Mouse (Mus musculus) kidney, adult 11 months (tissue): Measurements from ENCODE around the gene Map2k4.

Experiments used
- DNase-seq: peaks from one replicate; pipeline ENCODE4 v3.0.0; 2022

Map2k4 gene

DNA sequence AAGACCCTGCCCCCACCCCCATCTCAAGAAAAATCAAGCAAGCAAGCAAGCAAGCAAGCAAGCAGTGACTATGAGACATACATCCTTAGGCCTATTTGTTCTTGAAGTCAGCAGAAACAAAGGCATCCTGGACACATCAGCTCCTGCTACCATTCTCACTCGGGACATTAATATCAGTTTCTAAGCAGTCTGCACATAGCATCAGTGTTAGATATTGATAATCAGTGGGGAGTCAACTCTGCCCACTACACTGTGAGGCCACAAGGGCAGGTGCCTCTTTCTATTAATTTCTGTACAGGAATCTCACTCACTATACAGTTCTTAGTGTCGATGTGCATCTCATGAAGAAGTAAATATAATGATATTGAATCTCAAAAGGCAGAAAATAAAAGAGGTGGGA lies 14.6 kb downstream of the Map2k4 start:
- DNase-seq, result no peak

DNA sequence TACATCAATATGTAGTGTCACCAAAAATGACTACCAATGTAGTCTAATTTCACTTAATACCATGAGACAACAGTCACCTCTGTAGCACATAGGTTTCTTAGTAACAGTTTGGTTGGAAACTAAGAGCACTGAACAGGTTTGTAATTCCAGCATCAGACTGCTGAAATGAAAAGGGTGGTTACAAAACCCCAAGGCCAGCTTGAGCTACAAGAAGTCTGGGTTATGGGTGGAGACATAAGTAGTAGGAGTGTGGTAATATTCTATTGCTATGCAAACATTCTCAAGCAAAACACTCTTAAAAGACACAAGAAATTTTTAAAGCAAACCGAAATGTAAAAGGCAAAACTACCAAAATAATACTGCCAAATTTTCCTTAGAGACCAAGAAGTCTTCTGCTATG lies 16.6 kb downstream of the Map2k4 start:
- DNase-seq, result no peak

DNA sequence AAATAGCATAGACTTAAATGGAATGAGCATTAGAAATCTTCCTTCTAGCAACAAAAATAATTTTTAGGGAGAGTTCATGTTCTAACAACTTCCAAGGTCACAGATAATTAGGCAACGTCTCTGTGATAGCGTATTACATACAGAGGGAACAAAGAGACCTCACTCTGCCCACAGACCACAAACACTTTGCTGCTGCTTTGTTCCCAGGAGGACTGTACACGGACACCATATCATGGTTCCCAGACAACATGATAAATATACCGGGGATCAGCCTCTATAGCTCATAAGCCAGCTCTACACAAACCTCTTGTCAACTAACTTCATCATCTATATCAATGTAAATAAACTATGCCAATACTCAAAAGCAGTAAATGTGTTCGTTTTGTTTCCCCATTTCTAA lies 18.1 kb downstream of the Map2k4 start:
- no peak for DNase-seq

DNA sequence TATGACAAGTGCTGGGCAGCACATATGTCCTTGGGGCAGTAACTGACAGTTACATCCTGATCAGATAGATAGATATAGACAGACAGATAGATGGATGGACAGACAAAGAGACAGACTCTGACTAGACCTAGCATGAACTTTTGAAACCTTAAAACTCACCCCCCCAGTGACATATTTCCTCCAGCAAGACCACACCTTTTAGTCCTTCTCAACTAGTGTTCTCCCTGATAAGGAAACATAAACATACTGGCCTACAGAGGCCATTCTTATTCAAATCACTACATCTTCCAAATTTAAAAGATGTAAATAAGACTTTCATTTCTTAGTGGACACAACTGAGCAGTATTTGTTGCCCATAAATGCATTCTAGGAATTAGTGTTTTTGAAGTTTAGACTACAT lies 19.7 kb downstream of the Map2k4 start:
- no peak for DNase-seq

DNA sequence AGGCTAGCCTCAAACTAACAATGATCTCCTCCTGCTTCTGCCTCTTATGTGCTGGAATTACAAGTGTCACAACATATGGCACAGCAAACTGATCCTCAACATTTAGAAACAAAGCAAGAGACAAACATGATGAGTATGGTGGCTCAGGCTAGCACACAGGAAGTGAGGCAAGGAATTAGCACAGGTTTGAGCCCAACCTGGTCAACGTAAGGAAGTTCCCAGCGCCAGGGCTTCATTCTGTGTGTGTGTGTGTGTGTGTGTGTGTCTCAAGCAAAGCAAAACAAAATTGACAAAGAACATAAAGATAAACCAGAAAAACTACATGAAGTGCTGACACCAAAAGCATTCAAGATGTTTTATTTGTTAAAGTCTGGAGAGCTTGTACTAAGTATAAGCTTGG lies 27.2 kb downstream of the Map2k4 start:
- DNase-seq, result no peak

DNA sequence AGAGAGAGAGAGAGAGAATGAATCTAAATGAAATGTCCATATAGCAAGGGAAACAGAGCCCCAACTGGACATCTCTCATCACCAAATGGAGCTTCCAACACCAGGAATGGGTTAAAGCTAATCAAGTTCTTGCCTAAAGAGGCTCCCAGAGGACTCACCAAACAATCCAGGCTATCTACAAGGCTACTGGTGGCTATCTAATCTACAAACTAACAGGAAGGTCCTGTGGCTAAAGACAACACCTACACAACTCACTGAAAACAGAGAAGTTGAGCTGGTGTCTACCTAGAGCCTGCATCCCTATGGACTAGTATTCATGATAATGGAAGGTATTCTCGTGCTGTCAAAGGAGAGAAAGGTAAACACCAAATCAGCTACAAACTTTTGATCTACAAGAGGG lies 28.7 kb downstream of the Map2k4 start:
- no peak for DNase-seq

DNA sequence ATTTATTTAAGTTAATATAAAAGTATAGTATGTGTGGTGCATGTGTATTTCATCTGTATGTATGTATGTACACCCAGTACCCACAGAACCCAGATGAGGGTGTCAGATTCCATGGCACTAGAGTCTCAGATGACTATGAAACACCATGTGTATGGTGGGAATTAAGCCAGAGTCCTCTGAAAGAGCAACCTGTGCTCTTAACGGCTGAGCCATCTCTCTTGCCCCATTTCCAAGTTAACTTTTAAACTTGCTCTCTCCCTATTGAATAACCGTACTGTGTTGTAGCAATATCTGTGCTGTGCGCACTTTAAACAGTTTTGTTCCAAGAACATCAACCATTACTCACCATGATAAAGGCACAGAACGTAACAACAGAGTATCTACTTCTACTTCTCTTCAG lies 33.9 kb downstream of the Map2k4 start:
- peak; percentile 11 for DNase-seq

DNA sequence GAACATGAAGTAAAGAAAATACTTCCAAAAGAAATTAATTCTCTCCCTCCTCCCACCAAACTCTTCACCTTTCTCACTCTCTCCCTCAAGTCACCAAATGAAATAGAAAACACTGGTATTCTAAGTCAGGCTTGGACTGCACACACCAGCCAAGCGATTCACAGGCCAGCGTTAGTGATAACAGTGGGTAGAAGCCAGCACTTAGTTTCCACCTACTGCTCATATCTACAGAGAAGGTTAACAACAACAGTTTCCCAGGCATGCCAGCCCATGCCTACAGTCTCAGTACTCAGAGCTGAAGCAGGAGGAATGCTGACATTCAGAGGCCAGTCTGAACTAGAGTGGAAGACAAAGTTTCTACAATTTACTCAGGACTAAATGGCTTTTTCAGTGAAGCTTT lies 34.5 kb downstream of the Map2k4 start:
- DNase-seq, result no peak

DNA sequence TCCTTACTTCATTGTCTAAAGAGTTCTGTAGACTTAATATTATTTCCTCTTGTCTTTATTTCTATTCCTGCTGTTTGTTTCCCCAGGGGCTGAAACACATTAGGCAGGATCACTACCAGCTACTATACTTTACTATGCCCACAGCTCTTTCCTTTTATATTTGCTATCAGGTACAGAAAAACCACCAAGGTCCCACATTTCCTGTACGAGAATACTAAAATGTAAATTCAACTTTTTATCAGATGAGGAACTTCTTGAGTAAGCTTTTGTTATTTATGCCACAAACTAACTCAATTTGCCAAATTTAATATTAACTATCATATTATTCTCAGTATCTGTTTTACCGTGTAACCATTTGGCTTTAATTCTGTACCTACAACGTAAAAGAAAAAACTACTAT lies 37.6 kb downstream of the Map2k4 start:
- DNase-seq, result no peak

DNA sequence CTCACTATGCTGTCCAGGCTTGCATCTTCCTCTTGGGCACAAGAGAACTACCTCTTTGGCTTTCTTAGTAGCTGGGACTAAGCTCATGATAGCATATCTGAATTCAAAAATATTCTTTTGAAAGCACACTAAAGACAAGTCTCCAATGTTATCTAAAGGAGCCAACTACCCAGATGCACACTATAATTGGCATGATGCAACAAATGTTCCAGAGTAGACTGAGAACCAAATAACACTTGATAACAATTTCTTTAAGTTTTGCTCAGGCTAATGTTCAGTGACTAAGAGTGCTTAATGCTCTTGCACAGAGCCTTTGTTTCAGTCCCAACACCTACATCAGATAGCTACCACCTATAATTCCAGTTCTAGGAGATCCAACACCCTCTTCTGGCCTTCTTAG lies 40.7 kb downstream of the Map2k4 start:
- DNase-seq, result no peak

DNA sequence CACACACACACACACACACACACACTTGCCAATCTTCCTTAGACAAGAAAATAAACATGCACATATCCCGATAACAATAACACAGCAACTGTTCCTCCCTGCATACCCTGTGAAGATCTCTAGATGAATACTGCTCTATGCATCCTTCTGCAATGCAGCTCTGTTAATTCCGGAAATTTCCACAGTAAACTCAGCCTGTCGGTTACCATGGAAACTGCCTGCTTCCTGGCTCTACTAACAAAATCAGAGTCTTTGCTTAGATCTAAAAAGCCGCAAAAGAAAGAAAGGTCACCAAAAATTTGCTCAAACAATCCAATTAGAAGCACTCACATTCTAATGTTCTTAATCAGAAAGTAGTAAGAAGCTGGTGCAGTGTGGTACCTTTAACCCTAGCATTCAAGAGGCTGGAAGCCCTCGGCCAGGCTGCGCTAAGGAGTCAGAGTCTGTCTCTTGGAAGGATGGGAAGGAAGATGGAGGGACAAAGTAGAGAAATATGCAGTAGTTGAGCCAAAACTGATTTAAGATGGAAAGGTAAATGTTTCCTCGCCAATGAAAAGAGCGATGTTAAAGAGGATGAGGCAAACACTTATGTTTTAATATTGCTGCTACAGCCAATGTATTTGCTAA lies 42.3 kb downstream of the Map2k4 start:
- DNase-seq, result no peak

DNA sequence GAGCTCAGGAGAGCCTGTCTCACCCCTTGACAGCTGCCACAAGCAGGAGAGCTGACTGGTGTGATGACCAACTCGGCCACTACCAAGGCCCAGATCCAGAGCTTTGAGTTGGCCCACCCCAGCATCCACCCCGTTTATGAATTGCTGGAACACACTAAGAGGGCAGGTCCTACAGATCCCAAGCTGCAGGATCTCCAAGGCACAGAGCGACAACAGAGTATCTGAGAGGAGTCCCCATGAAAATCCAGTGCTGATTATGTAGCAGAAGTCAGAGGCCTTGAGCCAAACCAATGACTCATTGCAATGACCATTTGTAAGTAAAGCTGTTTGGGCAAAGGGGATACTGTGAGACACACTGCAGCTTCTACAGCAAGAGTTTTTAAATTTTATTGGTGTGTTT lies 44.2 kb downstream of the Map2k4 start:
- DNase-seq, result no peak

DNA sequence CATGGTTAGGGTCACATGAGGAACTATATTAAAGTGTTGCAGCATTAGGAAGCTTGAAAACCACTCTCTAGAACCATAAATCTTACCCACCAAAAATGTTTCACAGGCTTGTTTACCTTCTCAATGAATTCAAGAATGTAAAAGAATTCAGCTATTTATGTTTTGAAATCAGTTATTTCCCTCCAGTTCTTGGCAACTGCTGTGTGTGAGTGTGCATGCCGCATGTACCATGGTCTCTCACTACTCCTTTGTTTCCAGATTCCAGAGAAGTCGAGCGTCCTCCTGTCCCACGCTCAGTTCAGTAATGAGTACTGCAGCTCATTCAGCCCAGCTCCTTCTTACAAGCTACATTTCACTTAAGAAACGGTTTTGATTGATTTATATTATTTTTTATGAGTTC lies 47.3 kb downstream of the Map2k4 start:
- no peak for DNase-seq

DNA sequence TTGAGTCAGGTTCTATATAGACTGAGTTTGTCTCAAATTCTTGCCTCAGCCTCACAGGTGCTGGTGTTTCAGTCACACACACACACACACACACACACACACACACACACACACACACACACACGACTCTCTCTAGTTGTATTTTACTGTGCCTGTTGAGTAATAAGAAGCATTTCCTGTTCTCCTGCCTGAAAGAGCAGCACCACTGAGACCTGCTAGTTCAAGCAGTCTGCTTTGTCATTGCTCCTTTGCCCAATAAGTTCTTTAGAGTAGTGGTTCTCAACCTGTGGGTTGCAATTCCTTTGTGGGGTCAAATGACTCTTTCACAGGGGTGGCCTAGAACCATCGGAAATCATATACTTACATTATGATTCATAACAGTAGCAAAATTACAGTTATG lies 47.7 kb downstream of the Map2k4 start:
- no peak for DNase-seq

DNA sequence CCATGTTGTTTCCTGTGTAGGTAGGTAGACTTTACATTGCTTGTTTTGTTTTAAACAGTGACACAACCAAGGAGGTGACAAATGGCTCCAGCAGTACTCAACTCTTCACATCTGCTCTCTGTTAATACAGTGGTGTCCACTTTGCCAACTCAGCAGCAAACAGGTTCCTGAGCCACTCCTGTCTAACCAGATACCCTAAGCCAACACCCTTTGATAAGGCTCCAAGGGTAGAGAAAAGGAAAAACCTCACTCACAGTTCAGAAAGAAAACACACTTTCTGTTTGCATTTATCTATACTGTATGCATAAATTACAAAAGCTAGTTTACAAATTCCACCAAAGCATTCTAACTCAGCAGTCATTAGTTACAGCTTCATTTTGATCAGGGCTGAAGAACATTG lies 48.2 kb downstream of the Map2k4 start:
- no peak for DNase-seq

DNA sequence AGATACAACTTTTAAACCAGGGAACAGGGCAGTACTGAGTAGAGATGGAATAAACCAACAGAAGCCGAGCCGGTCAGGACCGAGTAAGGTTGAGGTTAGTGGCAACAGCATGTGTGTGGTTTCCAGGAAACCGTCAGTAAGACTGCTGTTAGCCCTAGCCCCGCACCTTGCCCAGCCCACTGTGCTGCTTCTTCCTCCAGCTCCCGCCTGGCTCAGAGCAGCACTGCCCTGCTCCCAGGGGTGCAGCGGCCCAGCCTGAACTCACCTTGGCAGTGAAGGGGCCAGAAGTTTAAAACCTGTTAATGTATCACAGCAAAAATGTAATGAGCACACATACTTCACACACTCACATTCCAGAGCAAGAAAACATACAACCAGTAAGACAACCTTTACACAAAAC lies 53.4 kb downstream of the Map2k4 start:
- DNase-seq, result peak; percentile 38

DNA sequence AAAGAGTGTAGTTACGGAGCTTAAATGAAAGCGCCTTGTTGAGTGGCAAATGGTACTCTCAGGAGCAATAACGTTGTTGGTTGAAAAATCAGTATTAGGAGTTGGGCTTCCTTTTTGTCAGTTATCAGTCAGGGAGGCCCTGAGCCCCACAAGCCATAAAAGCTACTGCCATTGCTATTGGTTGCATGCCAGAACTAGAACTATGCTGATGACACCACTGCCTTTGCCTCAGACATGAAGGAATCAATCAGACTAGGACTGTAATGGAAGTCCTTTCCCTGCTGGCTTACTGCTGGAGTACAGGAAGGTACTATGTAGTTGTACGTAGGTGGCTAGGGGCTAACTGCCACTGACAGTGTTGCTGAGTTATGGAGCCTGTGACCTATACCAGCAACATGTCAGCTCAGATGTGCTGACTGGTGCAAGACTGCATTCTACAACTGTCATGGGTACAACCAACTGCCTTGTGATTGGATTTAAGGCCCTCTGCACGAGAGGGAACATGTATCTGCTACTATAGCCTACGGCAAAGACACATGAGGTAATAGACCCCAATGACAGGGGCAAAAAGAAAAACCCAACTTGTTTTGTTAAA lies 58.4 kb downstream of the Map2k4 start:
- no peak for DNase-seq

DNA sequence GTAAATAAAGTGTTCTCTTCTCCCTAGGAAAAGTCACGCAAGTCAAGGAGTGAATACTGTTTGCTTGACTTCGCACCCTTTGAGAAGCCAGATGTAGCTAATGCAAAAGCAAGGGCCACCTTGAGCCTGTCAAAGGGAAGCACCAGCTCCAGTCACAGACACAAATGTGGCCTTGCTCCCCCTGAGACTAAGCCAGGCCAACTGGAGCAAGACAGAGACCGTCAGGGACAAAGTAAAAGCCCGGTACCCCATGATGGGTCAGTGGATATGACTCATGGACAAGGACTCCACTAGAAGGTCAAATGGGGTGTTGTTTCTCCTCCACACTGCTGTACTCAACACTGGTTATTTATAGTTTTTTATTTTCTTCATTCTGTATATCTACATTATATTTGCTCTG lies 59.2 kb downstream of the Map2k4 start:
- DNase-seq, result no peak

DNA sequence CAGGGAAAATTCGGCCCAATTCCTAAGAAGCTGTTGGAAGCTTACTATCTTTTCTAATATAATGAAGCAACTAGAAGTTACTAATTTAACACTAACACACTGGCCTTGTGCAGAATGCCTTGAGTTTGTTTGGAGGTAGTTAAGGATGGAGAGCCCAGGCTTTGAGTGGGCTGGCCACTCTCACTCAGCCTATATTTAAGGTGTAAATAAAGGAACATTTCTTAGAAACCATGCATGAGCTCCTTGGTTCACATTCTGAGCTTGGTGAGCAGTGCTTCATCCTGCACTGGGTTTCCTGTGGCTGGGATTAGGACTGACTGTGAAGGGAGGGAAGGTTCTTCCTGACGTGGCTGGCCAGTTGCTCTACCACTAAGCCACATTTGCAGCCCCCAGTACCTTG lies 64.4 kb downstream of the Map2k4 start:
- no peak for DNase-seq

DNA sequence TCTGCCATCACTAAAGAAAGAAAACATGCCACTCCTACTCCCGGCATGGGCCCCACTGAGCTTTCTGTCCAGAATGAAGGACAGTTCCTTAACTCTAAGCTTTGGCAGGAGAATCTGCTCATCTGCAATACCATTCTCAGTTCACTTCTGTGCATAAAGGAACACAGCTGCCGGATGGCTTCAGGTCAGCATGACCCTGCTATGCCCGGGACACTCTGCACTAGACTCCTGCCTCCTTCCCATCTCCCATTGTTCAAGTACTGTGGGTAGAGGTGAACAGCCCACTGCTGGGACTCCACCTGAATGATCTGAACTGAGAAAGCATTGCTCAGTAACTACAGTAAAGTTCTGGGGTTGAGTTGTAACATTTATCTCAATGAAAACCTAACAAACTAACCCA lies 66.5 kb downstream of the Map2k4 start:
- DNase-seq, result no peak

DNA sequence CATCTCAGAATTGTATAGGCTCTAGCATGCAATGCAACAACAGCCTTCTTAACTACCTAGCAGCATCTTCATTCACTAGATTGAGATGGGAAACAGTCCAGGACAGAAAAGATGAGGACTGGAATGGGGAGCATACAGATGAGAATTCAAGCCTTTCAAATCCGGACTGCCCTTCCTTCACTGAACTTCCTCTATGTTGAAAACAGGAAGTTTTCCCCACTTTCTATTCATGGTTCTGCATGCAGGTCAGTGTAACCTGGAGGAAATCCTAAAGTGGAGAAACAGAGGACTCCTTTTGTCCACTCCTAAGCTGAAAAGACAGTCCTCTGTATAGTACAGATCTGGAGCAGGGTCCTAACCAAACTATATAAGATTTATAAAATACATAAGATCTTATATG lies 68.1 kb downstream of the Map2k4 start:
- DNase-seq, result no peak

DNA sequence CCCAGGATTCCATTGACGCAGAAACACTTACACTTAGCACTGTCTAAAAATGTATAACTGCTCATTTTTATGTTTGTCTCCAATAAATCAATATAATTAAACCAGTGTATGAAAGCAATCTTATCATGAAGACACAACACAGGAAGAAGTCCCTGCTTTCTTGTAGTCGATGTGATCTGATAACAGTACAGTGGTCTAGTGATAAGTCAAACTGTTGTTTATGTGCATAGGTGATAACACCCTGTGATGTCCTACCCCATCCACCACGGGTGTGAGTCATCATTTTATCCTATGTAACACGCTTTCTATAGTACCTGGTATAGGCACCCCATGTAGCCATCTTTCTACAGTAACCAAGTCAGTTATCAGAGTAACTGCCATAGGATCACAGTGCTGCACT lies 74.3 kb downstream of the Map2k4 start:
- DNase-seq, result no peak

DNA sequence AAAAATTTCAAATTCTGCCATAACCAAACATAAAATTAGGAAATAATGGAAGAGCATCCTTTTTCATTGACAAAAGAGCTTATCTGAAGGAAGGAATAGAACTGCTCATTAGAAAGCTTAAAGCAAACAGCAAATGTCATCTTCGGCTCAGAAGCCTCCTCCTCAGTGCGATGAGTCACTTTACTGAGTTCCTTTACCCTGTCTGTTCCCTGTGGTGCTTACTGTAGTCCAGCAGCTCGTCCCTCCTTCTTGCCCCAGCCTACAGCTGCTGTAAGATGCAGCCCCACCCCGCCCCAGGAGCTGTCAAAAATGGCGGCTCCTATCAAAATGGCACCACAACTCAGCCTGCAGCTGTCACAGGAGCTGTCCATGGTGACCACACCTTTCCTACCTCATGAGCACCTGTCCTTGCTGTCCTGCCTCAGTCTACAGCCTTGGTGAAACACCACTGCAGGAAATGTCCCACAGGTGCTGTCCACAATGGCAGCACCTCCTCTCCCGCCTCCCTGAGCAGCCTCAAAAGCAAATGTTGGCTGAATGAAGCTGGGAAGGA lies 75.3 kb downstream of the Map2k4 start:
- DNase-seq, result no peak

DNA sequence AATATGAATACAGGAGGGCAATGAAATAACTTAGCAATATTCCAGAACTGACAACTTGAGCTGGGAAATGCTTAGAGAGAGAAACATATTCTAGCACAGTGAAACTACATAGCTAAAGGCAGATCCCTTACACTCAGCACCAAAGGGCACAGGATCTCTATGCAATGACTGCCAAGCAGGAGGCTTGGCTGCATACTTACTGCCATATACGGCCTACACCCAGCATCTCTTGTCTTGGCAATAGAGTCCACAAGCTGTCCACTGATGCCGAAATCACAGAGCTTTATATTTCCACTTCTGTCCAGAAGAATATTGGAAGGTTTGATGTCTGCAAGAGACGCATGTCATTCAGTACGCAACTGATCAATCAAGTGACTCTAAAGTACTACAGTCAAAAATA lies 81.3 kb downstream of the Map2k4 start:
- no peak for DNase-seq

DNA sequence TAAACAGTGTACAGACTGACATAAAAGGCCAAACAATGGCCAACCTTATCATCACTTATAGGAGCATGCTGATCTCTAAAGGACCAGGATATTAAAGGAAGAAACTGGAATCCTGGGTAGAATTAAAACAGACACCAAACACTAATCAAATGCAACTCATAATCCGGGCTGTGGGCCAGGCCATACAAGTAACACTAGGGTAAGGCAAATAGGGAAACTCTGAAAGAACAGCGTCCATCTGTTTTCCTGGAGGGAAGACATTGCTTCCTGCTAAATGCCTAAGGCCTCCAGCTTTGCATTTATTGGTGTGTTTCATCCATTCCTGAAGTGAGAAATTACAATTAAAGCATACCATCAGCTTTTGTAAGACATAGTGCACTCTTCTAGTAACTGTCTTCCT lies 81.9 kb downstream of the Map2k4 start:
- DNase-seq, result no peak
